Mouse (Mus musculus): ENCODE measurements around the gene Tmem9.
A peak's percentile ranks its signal among the peaks of the same experiment; 100 is the strongest.

DNA sequence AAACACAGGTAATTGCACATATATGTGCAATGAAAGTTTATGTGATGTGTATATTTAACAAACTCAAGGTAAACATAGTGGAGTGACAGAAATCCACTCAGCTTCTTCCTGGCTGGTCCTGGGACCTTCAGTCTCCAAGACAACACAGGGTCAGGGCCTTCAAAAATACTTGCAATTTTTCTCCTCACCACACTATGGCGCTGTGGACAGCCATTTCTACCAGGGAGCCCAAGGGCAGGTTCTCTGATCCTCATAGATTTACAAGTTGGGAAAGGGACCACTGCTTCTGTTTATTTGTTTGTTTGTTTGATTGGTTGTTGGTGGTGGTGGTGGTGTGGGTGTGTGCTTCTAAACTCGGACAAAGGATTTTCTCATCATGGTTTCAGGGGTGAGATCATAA lies 39.5 kb downstream of the Tmem9 start:
- no peak for TF ChIP-seq POLR2A (IDR thresholded peaks at IDR 0.05; ENCODE audit: insufficient read depth, low read length)
- TF ChIP-seq CTCF (IDR thresholded peaks at IDR 0.05; ENCODE audit: low read depth, low read length): peak; percentile 44
- no peak for TF ChIP-seq EP300 (IDR thresholded peaks at IDR 0.05; ENCODE audit: insufficient read depth, low read depth, low read length)
